Mouse (Mus musculus) lung, embryonic 16.5 days (tissue): Measurements from ENCODE around the gene Fam72a. TPM values are rescaled to one million over a fixed set of nuclear protein-coding genes. Genes with fewer than 3 reads are reported as not detected.

Experiments used
- ATAC-seq: fragments of 200-750 bp; cut with Nextera tagmentation; 2 replicates; pipeline ENCODE4 v1.8.0; 2017; ENCODE audit warnings: low read depth, mild to moderate bottlenecking, moderate library complexity
- H3K27ac ChIP-seq: fragments of 300-500 bp; sonication (generic); 2 replicates; pipeline ENCODE4 v1.5.1; 2014; ENCODE audit warnings: mild to moderate bottlenecking, control low read depth, low read length
- H3K27me3 ChIP-seq: fragments of 300-500 bp; sonication (generic); 2 replicates; pipeline ENCODE4 v1.6.1; 2014; ENCODE audit warnings: low read depth, low read length, mixed read lengths; ENCODE audit not compliant: control insufficient read depth, insufficient read depth
- H3K36me3 ChIP-seq: fragments of 300-500 bp; sonication (generic); 2 replicates; pipeline ENCODE4 v1.6.1; 2014; ENCODE audit warnings: low read length; ENCODE audit not compliant: control insufficient read depth, insufficient read depth
- H3K4me1 ChIP-seq: fragments of 300-500 bp; sonication (generic); replicated peaks from 2 replicates; pipeline ENCODE4 v1.6.1; 2014; ENCODE audit warnings: low read length, mixed read lengths; ENCODE audit not compliant: control insufficient read depth, insufficient read depth
- H3K4me2 ChIP-seq: fragments of 300-500 bp; sonication (generic); 2 replicates; pipeline ENCODE4 v1.6.1; 2014; ENCODE audit warnings: low read depth, low read length, control low read depth
- H3K4me3 ChIP-seq: fragments of 300-500 bp; sonication (generic); 2 replicates; pipeline ENCODE4 v1.5.1; 2014; ENCODE audit warnings: mild to moderate bottlenecking, low read length, control low read depth
- H3K9ac ChIP-seq: fragments of 300-500 bp; sonication (generic); 2 replicates; pipeline ENCODE4 v1.6.1; 2014; ENCODE audit warnings: low read length, control low read depth
- H3K9me3 ChIP-seq: fragments of 300-500 bp; sonication (generic); 2 replicates; pipeline ENCODE4 v1.6.1; 2016; ENCODE audit warnings: low read length; ENCODE audit not compliant: control insufficient read depth
- WGBS: fragments of 180-500 bp; shearing (Covaris S2); extraction: QIAGEN DNeasy Blood & Tissue Kit; methylation state at CpG from one replicate; pipeline ENCODE4 v1.1.7; 2014; 5-methylcytosine and 5-hydroxymethylcytosine counted together
- polyA plus RNA-seq: library from polyadenylated mRNA; unstranded; fragments of >200 nt; fragmentation: Nextera tagmentation; extraction: Ambion mirVana; gene quantifications from 2 replicates; pipeline ENCODE4 v1.2.1, GENCODE M21; 2015

The Fam72a gene
- polyA plus RNA-seq: 2.2 TPM in 2 replicates

- Histone ChIP-seq H3K27me3 (no peaks in the 10 kb centered on the region), H3K9me3 (no peaks in the 10 kb centered on the region), H3K4me1 (peaks cover 32% of the 10 kb centered on the region), H3K36me3 (no peaks in the 10 kb centered on the region), H3K4me2 (peak within 1 kb of the TSS; percentile 92), H3K27ac (peak within 1 kb of the TSS; percentile 98), H3K4me3 (peak within 1 kb of the TSS; percentile 63), H3K9ac (peak within 1 kb of the TSS; percentile 91)
- under 1% methylated on average over 44 of the region's 44 CpGs for WGBS
- peak; percentile 95 for ATAC-seq
Measured at GRCm38 (mm10) chr1:131527281-131528080, at the start of gene Fam72a, which contains the start of gene Srgap2. Gene Fam72a (plus strand): TSS chr1:131527903. Gene Srgap2 (minus strand): TSS chr1:131527352.

GRCm38 (mm10) chr1:131478770-131479305, 48.9 kb upstream of the Fam72a start:
- Histone ChIP-seq H3K27me3 (no peaks in the 10 kb centered on the region), H3K4me2 (no peak overlapping the region), H3K27ac (0 out of 2 replicates have a peak overlapping the region, but pooled peaks have one; percentile 24), H3K4me1 (peaks cover 3% of the 10 kb centered on the region; the same call in 1 of the 2 replicates), H3K36me3 (peaks cover 3% of the 10 kb centered on the region), H3K9me3 (peaks cover 3% of the 10 kb centered on the region; the same call in 1 of the 2 replicates), H3K9ac (no peak overlapping the region), H3K4me3 (no peak overlapping the region)
- WGBS: 48% methylated on average over 2 of the region's 2 CpGs
- no peak for ATAC-seq

- Histone ChIP-seq H3K27ac (no peak overlapping the region), H3K4me1 (peaks cover 5% of the 10 kb centered on the region), H3K27me3 (no peaks in the 10 kb centered on the region), H3K4me2 (no peak overlapping the region), H3K36me3 (peaks cover 3% of the 10 kb centered on the region), H3K4me3 (no peak overlapping the region), H3K9ac (no peak overlapping the region), H3K9me3 (peaks cover 3% of the 10 kb centered on the region; the same call in 1 of the 2 replicates)
- ATAC-seq: no peak
Measured at GRCm38 (mm10) chr1:131481391-131481790, 46.3 kb upstream of the Fam72a start.

- ATAC-seq: no peak
- H3K27ac ChIP-seq: no peak overlapping the region
- 70% methylated on average over 3 of the region's 3 CpGs for WGBS
- no peak overlapping the region for H3K9ac ChIP-seq
- no peaks in the 10 kb centered on the region for H3K27me3 ChIP-seq
- peaks cover 3% of the 10 kb centered on the region; the same call in 1 of the 2 replicates for H3K9me3 ChIP-seq
- H3K4me3 ChIP-seq: no peak overlapping the region
- peaks cover 6% of the 10 kb centered on the region for H3K4me1 ChIP-seq
- no peak overlapping the region for H3K4me2 ChIP-seq
- peaks cover 3% of the 10 kb centered on the region for H3K36me3 ChIP-seq
Measured at GRCm38 (mm10) chr1:131482242-131482641, 45.5 kb upstream of the Fam72a start.

GRCm38 (mm10) chr1:131486094-131486850, 41.4 kb upstream of the Fam72a start:
- Histone ChIP-seq H3K9me3 (no peaks in the 10 kb centered on the region), H3K27ac (no peak overlapping the region)
- no peak for ATAC-seq

GRCm38 (mm10) chr1:131489312-131489711, 38.4 kb upstream of the Fam72a start:
- no peaks in the 10 kb centered on the region for H3K27me3 ChIP-seq
- no peak for ATAC-seq
- H3K4me2 ChIP-seq: no peak overlapping the region
- no peaks in the 10 kb centered on the region for H3K36me3 ChIP-seq
- 71% methylated on average over 3 of the region's 3 CpGs for whole genome bisulfite sequencing
- peaks cover 3% of the 10 kb centered on the region for H3K4me1 ChIP-seq
- no peak overlapping the region for H3K9ac ChIP-seq
- no peak overlapping the region for H3K4me3 ChIP-seq
- no peaks in the 10 kb centered on the region for H3K9me3 ChIP-seq
- H3K27ac ChIP-seq: no peak overlapping the region

More at GRCm38 (mm10) chr1:131486094-131486850, 41.4 kb upstream of the Fam72a start:
- no peak overlapping the region for H3K4me3 ChIP-seq
- H3K9ac ChIP-seq: no peak overlapping the region
- no peaks in the 10 kb centered on the region for H3K27me3 ChIP-seq
- H3K36me3 ChIP-seq: no peaks in the 10 kb centered on the region
- H3K4me1 ChIP-seq: peaks cover 6% of the 10 kb centered on the region
- H3K4me2 ChIP-seq: no peak overlapping the region
- 36% methylated on average over 5 of the region's 5 CpGs for WGBS

- Histone ChIP-seq H3K9me3 (no peaks in the 10 kb centered on the region), H3K9ac (no peak overlapping the region), H3K27ac (no peak overlapping the region), H3K4me3 (no peak overlapping the region), H3K4me1 (no peaks in the 10 kb centered on the region), H3K4me2 (no peak overlapping the region), H3K36me3 (no peaks in the 10 kb centered on the region), H3K27me3 (no peaks in the 10 kb centered on the region)
- ATAC-seq: no peak
- 43% methylated on average over 4 of the region's 4 CpGs for WGBS
Measured at GRCm38 (mm10) chr1:131491579-131491978, 36.1 kb upstream of the Fam72a start.

- Histone ChIP-seq H3K9me3 (no peaks in the 10 kb centered on the region), H3K4me2 (no peak overlapping the region), H3K4me1 (no peaks in the 10 kb centered on the region), H3K4me3 (no peak overlapping the region), H3K27me3 (no peaks in the 10 kb centered on the region), H3K27ac (no peak overlapping the region), H3K9ac (no peak overlapping the region), H3K36me3 (no peaks in the 10 kb centered on the region)
- ATAC-seq: no peak
- 56% methylated on average over 2 of the region's 2 CpGs for WGBS
Measured at GRCm38 (mm10) chr1:131492360-131492759, 35.3 kb upstream of the Fam72a start.
